Mouse (Mus musculus) myocyte (in vitro differentiated cells): ENCODE measurements around the gene Socs7.

Experiments
- CEBPB ChIP-seq: IDR thresholded peaks from 2 replicates; pipeline ENCODE4 v1.6.1; 2011; ENCODE audit warnings: mild to moderate bottlenecking, moderate library complexity; ENCODE audit not compliant: poor library complexity, insufficient read depth, severe bottlenecking
- MYOG ChIP-seq, 3 experiments: IDR thresholded peaks; one replicate each; pipeline ENCODE4 v1.6.1; 2011; ENCODE audit warnings: control low read depth in 2 of 3, low read depth in 2 of 3, mild to moderate bottlenecking in 2 of 3; ENCODE audit not compliant: insufficient read length in 2 of 3, control insufficient read depth in 1 of 3, insufficient read depth in 1 of 3
- USF1 ChIP-seq: IDR thresholded peaks from one replicate; pipeline ENCODE4 v1.6.1; 2011; ENCODE audit warnings: low read depth, mild to moderate bottlenecking, control low read depth, moderate library complexity

GRCm38 (mm10) chr11:97352935-97353597 is 9.3 kb upstream of the Socs7 start:
- TF ChIP-seq MYOG (IDR thresholded peaks at IDR 0.05; ENCODE audit: control insufficient read depth in 1 of 3, insufficient read depth in 1 of 3, insufficient read length in 2 of 3, low read depth in 2 of 3) (no peak), CEBPB (no peak), USF1 (no peak)
